Mouse (Mus musculus) lung, adult 10 weeks (tissue): Measurements from ENCODE around the gene Zfp457. TPM values are rescaled to one million over a fixed set of nuclear protein-coding genes. Genes with fewer than 3 reads are reported as not detected.

Experiments
- polyA plus RNA-seq: library from polyadenylated mRNA; stranded (reverse); fragments of 350-450 nt; fragmentation: Illumina TruSeq; extraction: RNeasy Lipid Tissue Mini Kit (QIAGEN cat#74804); gene quantifications from one replicate; pipeline ENCODE4 v1.2.3, GENCODE M21; 2014; ENCODE audit warnings: low read depth, low replicate concordance; ENCODE audit not compliant: insufficient read depth

The Zfp457 gene
- polyA plus RNA-seq: 0.69 TPM

DNA sequence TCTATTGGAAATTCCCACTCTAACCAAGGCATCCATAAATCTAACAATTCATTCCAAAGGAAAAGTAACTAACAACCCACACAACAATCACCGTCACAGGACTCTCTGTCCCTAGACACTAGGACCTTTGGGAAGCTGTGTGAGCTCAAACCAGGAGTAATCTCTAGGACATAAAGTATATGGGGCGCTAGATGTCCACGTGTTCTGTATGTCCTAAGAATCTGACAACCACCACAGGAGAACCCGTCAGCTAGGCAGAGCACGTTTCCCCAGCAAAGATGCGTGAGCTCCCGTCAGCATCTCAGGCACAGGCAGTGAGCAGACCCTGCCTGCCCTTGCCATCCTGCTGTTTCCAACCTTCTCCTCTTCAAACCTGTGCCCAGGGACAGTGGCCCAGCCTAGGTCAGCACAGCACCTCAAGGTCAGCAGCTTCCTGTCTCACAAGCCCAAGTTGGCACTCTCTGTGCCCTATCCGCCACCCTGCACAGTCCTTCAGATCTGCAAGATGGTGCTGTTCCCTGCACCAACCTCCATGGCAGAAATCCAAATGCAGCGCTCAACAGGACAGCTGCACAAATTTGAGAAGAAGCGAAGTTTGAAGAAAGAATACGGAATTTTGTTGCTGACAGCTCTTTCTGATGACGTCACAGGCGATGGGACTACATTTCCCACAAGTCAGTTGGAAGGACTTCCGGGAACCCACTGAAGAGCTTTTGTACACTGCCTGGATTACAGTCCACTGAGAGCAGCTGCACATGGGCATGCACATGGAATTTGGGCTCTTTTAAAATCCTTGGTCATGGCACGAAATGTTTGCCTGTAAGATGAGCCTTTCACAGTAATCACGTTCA, at the start of gene Zfp457:
Gene Zfp457, minus strand, starts transcription at position 664 of the 851 bp plus-strand sequence.

DNA sequence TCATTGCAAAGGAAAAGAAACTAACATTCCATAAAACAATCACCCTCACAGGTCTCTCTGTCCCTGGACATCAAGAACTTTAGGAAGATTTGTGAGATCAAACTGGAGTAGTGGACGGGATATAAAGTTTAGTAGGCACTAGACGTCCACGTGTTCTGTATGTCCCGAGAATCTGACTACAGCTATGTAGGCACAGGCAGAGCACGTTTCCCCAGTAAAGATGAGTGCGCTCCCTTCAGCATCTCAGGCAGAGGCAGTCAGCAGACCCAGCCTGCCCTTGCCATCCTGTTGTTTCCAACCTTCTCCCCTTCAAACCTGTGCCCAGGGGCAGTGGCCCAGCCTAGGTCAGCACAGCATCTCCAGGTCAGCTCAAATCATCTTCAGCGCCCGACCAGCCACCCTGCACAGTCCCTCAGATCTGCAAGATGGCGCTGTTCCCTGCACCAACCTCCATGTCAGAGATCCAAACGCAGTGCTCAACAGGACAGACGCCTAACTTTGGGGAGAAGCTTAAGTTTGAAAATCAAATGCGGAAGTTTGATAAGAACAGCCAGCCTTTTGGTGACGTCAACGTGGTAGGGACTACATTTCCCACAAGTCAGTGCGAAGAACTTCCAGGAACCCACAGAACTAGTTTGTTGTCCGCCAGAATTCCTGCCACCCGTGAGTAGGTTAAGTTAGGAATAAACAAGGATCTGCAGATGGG, 25.9 kb upstream of the Zfp457 start, which contains the start of gene Zfp595:
Gene Zfp595, minus strand, starts transcription at position 552 of the 706 bp plus-strand sequence.

DNA sequence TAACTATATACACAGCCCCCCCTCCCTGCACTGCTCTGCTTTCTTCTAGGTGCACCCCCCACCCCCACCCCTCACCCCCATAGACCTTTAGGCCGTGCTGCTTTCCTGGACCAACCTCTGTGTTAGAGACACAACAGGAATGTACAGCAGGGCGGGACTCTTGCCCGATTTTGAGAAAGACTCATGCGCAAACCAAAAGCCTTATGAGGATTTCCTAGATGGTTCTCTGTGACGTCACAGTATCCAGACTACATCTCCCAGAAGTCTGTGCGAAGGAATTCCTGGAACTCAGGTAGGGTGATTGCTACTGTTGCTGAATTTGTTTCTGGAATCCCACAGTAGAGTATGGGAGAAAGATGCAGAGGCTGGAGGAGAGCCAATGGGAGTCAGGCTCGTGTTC, 28.0 kb downstream of the Zfp457 start, which contains the start of gene Zfp458:
Gene Zfp458, minus strand, starts transcription at position 153 of the 400 bp plus-strand sequence.

Other genes starting within 250 kb of the Zfp457 start
- gene Zfp712, start 245.3 kb downstream of the Zfp457 start, polyA plus RNA-seq: 1.9 TPM
- gene Zfp708, start 208.5 kb downstream of the Zfp457 start, polyA plus RNA-seq: 1.8 TPM
- 4.1 TPM for gene Gm28557, start 197.9 kb downstream of the Zfp457 start, polyA plus RNA-seq
- 0.15 TPM for gene Rslcan18, start 190.2 kb downstream of the Zfp457 start, polyA plus RNA-seq
- gene Zfp759, start 184.8 kb downstream of the Zfp457 start, polyA plus RNA-seq: 1.5 TPM
- gene Rsl1, start 133.3 kb downstream of the Zfp457 start, polyA plus RNA-seq: 4.4 TPM
- 2.2 TPM for gene Zfp455, start 112.0 kb downstream of the Zfp457 start, polyA plus RNA-seq
- 0.58 TPM for gene Zfp458, start 28.0 kb downstream of the Zfp457 start, polyA plus RNA-seq
- 2.9 TPM for gene Zfp595, start 26.1 kb upstream of the Zfp457 start, polyA plus RNA-seq
- gene Gm28044, start 54.1 kb upstream of the Zfp457 start, polyA plus RNA-seq: not detected
- 2.0 TPM for gene Zfp953, start 54.1 kb upstream of the Zfp457 start, polyA plus RNA-seq
- gene Gm28041, start 69.2 kb upstream of the Zfp457 start, polyA plus RNA-seq: 0.96 TPM
- gene Zfp456, start 69.3 kb upstream of the Zfp457 start, polyA plus RNA-seq: 1.3 TPM
- gene Zfp429, start 93.3 kb upstream of the Zfp457 start, polyA plus RNA-seq: 4.6 TPM
- 0.52 TPM for gene Zfp459, start 114.9 kb upstream of the Zfp457 start, polyA plus RNA-seq
- gene Zfp874a, start 145.1 kb upstream of the Zfp457 start, polyA plus RNA-seq: 7.7 TPM
- gene Zfp874b, start 177.8 kb upstream of the Zfp457 start, polyA plus RNA-seq: 7.2 TPM
- 5.1 TPM for gene Zfp58, start 194.1 kb upstream of the Zfp457 start, polyA plus RNA-seq
- gene Gm26965, start 219.7 kb upstream of the Zfp457 start, polyA plus RNA-seq: not detected
- gene Zfp87, start 219.7 kb upstream of the Zfp457 start, polyA plus RNA-seq: 21.7 TPM
- 4.4 TPM for gene Zfp748, start 247.3 kb upstream of the Zfp457 start, polyA plus RNA-seq